Mouse (Mus musculus): Measurements from ENCODE around the gene Cd53. TPM values are rescaled to one million over a fixed set of nuclear protein-coding genes. Genes with fewer than 3 reads are reported as not detected.

Gene Cd53
- 1.6 and 3.7 TPM in 2 replicates for polyA plus RNA-seq (2014; fragmentation: Nextera tagmentation; extraction: Ambion mirVana)

DNA sequence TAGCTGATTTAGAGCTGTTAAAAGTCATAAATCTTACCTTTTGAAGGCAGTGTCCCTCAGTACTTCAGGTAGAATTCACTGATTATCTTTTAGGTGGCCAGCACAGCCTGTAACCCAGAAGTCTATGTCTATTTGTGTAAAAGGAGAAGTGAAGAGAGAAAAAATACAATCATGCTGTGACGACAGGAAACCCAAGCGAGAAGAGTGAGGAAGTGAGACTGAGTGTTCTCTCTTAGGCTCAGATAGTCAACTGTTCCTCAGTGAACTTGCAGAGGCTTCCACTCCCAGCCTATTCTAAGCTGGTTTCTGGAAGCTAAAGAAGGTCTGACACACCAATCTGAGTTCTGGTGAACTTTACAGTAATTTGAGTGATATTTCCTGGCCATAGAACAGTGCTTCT, at the start of gene Cd53:
Cd53 (minus strand) TSS at position 220 of the 400 bp plus-strand sequence.
- ATAC-seq (ENCODE audit: insufficient number of reproducible peaks, low FRiP score, low TSS enrichment, low read depth) = no peak
- no peak within 1 kb of the TSS for H3K9ac ChIP-seq (ENCODE audit: low read length)
- no peaks in the 10 kb centered on the region for H3K9me3 ChIP-seq (ENCODE audit: control insufficient read depth, low read length)
- H3K4me1 ChIP-seq (ENCODE audit: control insufficient read depth, insufficient read depth, low read length) = no peaks in the 10 kb centered on the region
- no peak for DNase-seq (ENCODE audit: low spot score)
- H3K4me2 ChIP-seq (ENCODE audit: low read depth, severe bottlenecking) = no peak within 1 kb of the TSS
- WGBS = 77% methylated on average over 2 of the region's 2 CpGs
- H3K36me3 ChIP-seq (ENCODE audit: control insufficient read depth, insufficient read depth, low read length) = no peaks in the 10 kb centered on the region
- H3K27ac ChIP-seq (replicated peaks; ENCODE audit: low read depth, low read length) = no peak within 1 kb of the TSS
- no peak within 1 kb of the TSS for H3K4me3 ChIP-seq (ENCODE audit: low read depth, low read length)
- H3K27me3 ChIP-seq (ENCODE audit: control insufficient read depth, insufficient read depth, low read length) = no peaks in the 10 kb centered on the region

DNA sequence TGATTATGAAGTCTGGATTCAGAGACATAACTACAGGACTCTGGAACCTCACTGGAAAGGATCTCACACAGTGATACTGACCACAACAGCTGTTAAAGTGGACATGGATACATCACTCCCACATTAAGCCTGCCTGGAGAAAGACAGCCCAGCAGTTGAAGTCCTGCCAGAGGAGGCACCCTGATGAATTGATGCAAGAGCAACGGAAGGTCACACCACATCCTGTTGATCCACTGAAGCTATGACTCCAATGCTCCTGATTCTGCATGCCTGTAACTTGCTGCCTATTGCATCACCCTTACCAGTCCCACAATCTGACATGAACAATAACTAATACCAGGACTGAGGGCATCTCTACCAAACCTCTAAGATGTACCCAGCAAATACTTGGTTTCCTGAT, 42.2 kb upstream of the Cd53 start:
- no peak overlapping the region for H3K4me3 ChIP-seq (ENCODE audit: low read depth, low read length)
- no peak for DNase-seq (ENCODE audit: low spot score)
- H3K9ac ChIP-seq (ENCODE audit: low read length) = no peak overlapping the region
- no peaks in the 10 kb centered on the region for H3K4me1 ChIP-seq (ENCODE audit: control insufficient read depth, insufficient read depth, low read length)
- no peak for ATAC-seq (ENCODE audit: insufficient number of reproducible peaks, low FRiP score, low TSS enrichment, low read depth)
- H3K27ac ChIP-seq (replicated peaks; ENCODE audit: low read depth, low read length) = no peak overlapping the region
- H3K27me3 ChIP-seq (ENCODE audit: control insufficient read depth, insufficient read depth, low read length) = no peaks in the 10 kb centered on the region
- H3K4me2 ChIP-seq (ENCODE audit: low read depth, severe bottlenecking) = no peak overlapping the region
- no peaks in the 10 kb centered on the region; the same call in 1 of the 2 replicates for H3K9me3 ChIP-seq (ENCODE audit: control insufficient read depth, low read length)
- 74% methylated on average over 1 of the region's 1 CpGs for WGBS
- no peaks in the 10 kb centered on the region for H3K36me3 ChIP-seq (ENCODE audit: control insufficient read depth, insufficient read depth, low read length)

DNA sequence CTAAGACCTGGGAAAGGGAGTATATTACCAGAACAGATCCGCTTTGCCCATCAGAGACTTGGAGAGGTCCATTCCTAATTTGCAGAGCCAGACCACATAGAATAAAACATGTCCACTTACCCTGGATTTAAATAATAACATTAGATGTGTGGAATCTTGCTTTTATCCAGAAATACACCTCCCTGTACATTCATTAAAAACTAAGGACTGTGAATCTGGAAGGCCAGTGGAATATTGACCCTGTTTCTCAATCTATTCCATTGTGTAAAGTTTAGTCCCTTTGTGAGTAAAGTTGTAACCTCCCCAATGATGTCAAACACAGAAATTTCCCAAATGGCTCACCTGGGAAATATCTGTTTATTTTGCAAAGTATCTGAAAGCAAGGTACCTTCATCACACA, 36.2 kb upstream of the Cd53 start, which contains the start of gene Olfr266:
Olfr266 (minus strand) TSS at position 101 of the 400 bp plus-strand sequence.
- Histone ChIP-seq H3K36me3 (ENCODE audit: control insufficient read depth, insufficient read depth, low read length) (no peaks in the 10 kb centered on the region), H3K4me1 (ENCODE audit: control insufficient read depth, insufficient read depth, low read length) (no peaks in the 10 kb centered on the region), H3K27me3 (ENCODE audit: control insufficient read depth, insufficient read depth, low read length) (no peaks in the 10 kb centered on the region), H3K27ac (replicated peaks; ENCODE audit: low read depth, low read length) (no peak within 1 kb of the TSS), H3K4me3 (ENCODE audit: low read depth, low read length) (no peak within 1 kb of the TSS), H3K9ac (ENCODE audit: low read length) (no peak within 1 kb of the TSS), H3K4me2 (ENCODE audit: low read depth, severe bottlenecking) (no peak within 1 kb of the TSS), H3K9me3 (ENCODE audit: control insufficient read depth, low read length) (no peaks in the 10 kb centered on the region)
- DNase-seq (ENCODE audit: low spot score) = no peak
- WGBS = 83% methylated on average over 1 of the region's 1 CpGs
- ATAC-seq (ENCODE audit: insufficient number of reproducible peaks, low FRiP score, low TSS enrichment, low read depth) = no peak

DNA sequence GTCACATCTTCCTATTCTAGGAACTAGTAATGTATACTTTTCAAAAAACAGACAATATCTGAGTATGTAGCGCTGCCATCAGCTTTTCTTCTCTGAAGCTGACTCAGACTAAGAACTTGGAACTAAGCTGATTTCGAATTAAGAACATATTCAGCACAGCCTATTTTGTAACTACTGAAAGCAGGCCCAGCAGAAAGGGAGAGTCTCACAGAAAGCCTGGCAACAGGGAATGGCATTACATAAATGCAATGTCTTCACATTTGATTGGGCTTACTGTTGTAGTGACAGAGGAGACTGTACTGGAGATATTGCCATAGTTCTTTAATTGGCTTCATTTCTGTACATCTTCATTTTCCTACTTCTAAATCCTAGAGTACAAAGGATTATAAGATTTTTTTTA, 27.7 kb upstream of the Cd53 start:
- Histone ChIP-seq H3K9ac (ENCODE audit: low read length) (no peak overlapping the region), H3K36me3 (ENCODE audit: control insufficient read depth, insufficient read depth, low read length) (no peaks in the 10 kb centered on the region), H3K4me1 (ENCODE audit: control insufficient read depth, insufficient read depth, low read length) (no peaks in the 10 kb centered on the region), H3K27ac (replicated peaks; ENCODE audit: low read depth, low read length) (no peak overlapping the region), H3K4me3 (ENCODE audit: low read depth, low read length) (no peak overlapping the region), H3K27me3 (ENCODE audit: control insufficient read depth, insufficient read depth, low read length) (no peaks in the 10 kb centered on the region), H3K4me2 (ENCODE audit: low read depth, severe bottlenecking) (no peak overlapping the region), H3K9me3 (ENCODE audit: control insufficient read depth, low read length) (no peaks in the 10 kb centered on the region)
- no peak for DNase-seq (ENCODE audit: low spot score)
- WGBS = 72% methylated on average over 2 of the region's 2 CpGs
- ATAC-seq (ENCODE audit: insufficient number of reproducible peaks, low FRiP score, low TSS enrichment, low read depth) = no peak

DNA sequence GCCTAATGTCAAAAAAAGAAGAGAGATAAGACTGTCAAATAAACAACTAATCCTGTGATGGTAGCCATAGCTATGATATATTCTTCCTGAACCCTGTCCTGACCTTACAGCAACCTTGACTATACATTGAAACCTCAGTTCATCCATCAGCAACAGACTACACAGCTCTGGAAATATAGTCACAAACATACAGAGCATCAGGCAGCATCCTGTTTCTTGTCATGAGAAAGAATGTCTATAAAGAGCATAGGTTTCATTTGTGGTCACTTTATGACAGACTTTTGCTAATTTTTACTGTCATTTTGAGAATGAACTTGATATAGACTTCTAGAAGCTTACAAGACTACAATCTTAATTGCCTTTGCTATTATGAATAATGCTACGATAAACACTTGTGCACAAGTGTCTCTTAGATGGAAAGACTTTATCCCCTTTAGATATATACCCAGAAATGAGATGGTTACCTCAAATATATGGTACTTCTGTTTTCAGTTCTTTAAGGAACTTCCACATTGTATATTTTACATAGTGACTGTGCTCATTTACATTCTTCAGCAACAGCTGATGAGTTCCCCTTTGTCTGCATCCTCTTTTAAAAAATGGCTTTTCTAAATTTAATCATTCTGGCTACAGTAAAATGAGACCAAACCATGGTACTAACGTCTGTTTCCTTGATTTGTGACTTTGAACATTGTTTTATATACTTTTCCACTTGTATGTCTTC, 19.2 kb upstream of the Cd53 start:
- Histone ChIP-seq H3K4me2 (ENCODE audit: low read depth, severe bottlenecking) (no peak overlapping the region), H3K9me3 (ENCODE audit: control insufficient read depth, low read length) (no peaks in the 10 kb centered on the region), H3K36me3 (ENCODE audit: control insufficient read depth, insufficient read depth, low read length) (no peaks in the 10 kb centered on the region), H3K27me3 (ENCODE audit: control insufficient read depth, insufficient read depth, low read length) (no peaks in the 10 kb centered on the region), H3K9ac (ENCODE audit: low read length) (no peak overlapping the region), H3K27ac (replicated peaks; ENCODE audit: low read depth, low read length) (no peak overlapping the region), H3K4me1 (ENCODE audit: control insufficient read depth, insufficient read depth, low read length) (no peaks in the 10 kb centered on the region), H3K4me3 (ENCODE audit: low read depth, low read length) (no peak overlapping the region)
- ATAC-seq (ENCODE audit: insufficient number of reproducible peaks, low FRiP score, low TSS enrichment, low read depth) (no peak), DNase-seq (ENCODE audit: low spot score) (no peak)
- WGBS = 67% methylated on average over 2 of the region's 2 CpGs

DNA sequence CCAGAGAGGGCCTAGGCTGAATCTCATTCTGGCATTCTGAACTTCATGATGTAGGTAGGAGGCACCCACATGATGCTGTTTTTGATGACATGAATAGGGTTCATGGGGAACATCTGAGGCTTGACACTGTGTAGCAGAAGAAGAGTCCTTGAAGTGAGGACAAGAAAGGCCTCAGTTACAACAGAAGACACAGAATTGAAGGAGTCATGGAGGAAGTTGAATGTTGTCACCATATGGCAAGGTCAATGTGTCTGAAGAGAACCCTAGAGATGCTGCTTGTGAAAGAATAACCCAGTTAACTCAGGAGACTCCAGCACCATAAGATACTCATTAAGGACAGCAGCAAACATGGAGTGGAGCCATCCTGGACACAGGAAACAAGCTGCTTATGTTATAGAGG, 8.1 kb upstream of the Cd53 start:
- Histone ChIP-seq H3K4me3 (ENCODE audit: low read depth, low read length) (no peak overlapping the region), H3K9me3 (ENCODE audit: control insufficient read depth, low read length) (no peaks in the 10 kb centered on the region), H3K27me3 (ENCODE audit: control insufficient read depth, insufficient read depth, low read length) (no peaks in the 10 kb centered on the region), H3K27ac (replicated peaks; ENCODE audit: low read depth, low read length) (no peak overlapping the region), H3K4me1 (ENCODE audit: control insufficient read depth, insufficient read depth, low read length) (no peaks in the 10 kb centered on the region), H3K9ac (ENCODE audit: low read length) (no peak overlapping the region), H3K4me2 (ENCODE audit: low read depth, severe bottlenecking) (no peak overlapping the region), H3K36me3 (ENCODE audit: control insufficient read depth, insufficient read depth, low read length) (no peaks in the 10 kb centered on the region)
- ATAC-seq (ENCODE audit: insufficient number of reproducible peaks, low FRiP score, low TSS enrichment, low read depth) = no peak
- DNase-seq (ENCODE audit: low spot score) = no peak

DNA sequence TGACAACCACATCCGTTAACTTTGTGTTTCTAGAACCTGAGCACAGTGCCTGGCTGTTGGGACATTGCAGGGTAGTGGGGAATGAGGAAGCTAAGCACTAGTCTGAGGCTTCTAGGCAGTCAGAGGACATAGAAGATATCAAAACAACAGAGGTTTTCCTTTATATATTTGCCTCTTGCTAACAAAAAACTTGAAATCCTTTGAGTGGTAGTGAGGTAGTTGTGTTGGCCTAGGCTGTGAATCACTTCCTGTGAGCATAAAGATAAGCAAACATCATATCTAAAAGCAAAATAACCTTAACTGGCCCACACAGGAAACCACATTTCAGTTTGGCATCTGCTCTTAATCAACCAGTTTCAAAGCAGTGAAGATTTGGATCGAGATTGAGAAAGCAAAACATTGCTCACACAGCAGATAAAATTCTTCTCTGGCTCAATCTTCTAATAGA, 1.5 kb downstream of the Cd53 start:
- ATAC-seq (ENCODE audit: insufficient number of reproducible peaks, low FRiP score, low TSS enrichment, low read depth) (no peak), DNase-seq (ENCODE audit: low spot score) (no peak)
- no peak overlapping the region for H3K27ac ChIP-seq (replicated peaks; ENCODE audit: low read depth, low read length)
- no peaks in the 10 kb centered on the region for H3K27me3 ChIP-seq (ENCODE audit: control insufficient read depth, insufficient read depth, low read length)
- no peak overlapping the region for H3K4me3 ChIP-seq (ENCODE audit: low read depth, low read length)
- H3K9ac ChIP-seq (ENCODE audit: low read length) = no peak overlapping the region
- H3K36me3 ChIP-seq (ENCODE audit: control insufficient read depth, insufficient read depth, low read length) = no peaks in the 10 kb centered on the region
- WGBS = 60% methylated on average over 2 of the region's 2 CpGs
- H3K4me1 ChIP-seq (ENCODE audit: control insufficient read depth, insufficient read depth, low read length) = no peaks in the 10 kb centered on the region
- H3K4me2 ChIP-seq (ENCODE audit: low read depth, severe bottlenecking) = no peak overlapping the region
- no peaks in the 10 kb centered on the region for H3K9me3 ChIP-seq (ENCODE audit: control insufficient read depth, low read length)

DNA sequence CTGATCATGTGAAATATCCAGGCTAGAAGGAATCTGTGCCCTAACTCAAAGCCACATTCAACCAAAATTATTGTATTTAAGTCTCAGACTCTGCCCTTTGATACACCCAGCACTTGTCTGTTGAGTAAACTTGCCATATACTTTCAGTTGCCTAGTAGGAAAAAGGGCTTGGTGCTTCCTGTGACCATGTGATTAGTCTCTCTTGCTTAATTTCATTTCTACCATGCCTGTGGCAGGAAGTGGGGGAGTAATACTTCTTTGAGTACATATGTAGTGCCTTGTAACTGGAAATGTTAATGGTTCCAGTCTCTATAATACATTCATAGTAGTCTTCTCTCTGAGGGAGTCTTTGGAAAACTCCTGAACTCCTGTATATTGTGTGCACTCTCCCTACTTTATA, 2.0 kb downstream of the Cd53 start:
- no peak overlapping the region for H3K27ac ChIP-seq (replicated peaks; ENCODE audit: low read depth, low read length)
- H3K9ac ChIP-seq (ENCODE audit: low read length) = no peak overlapping the region
- no peaks in the 10 kb centered on the region for H3K4me1 ChIP-seq (ENCODE audit: control insufficient read depth, insufficient read depth, low read length)
- no peak overlapping the region for H3K4me3 ChIP-seq (ENCODE audit: low read depth, low read length)
- ATAC-seq (ENCODE audit: insufficient number of reproducible peaks, low FRiP score, low TSS enrichment, low read depth) (no peak), DNase-seq (ENCODE audit: low spot score) (no peak)
- no peaks in the 10 kb centered on the region for H3K9me3 ChIP-seq (ENCODE audit: control insufficient read depth, low read length)
- no peaks in the 10 kb centered on the region for H3K36me3 ChIP-seq (ENCODE audit: control insufficient read depth, insufficient read depth, low read length)
- no peak overlapping the region for H3K4me2 ChIP-seq (ENCODE audit: low read depth, severe bottlenecking)
- H3K27me3 ChIP-seq (ENCODE audit: control insufficient read depth, insufficient read depth, low read length) = no peaks in the 10 kb centered on the region

DNA sequence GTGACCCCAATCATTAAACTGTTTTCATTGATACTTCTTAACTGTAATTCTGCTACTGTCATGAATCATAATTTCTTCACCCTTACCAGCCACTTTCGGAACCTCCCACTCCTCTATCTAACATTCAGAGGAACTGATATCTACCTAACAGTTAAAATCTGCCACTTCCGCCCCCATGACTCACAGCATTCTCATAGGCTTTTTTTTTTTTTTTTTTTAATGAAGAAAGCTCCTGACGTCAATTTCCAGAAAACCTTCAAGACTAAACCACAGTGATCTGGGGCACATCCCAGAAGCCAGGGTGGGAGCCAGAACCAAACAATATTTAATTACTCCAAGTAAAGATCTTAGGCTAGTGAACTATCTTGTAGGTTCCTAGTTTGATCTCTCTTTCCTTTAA, 4.8 kb downstream of the Cd53 start:
- no peak for DNase-seq (ENCODE audit: low spot score)
- Histone ChIP-seq H3K27me3 (ENCODE audit: control insufficient read depth, insufficient read depth, low read length) (no peaks in the 10 kb centered on the region), H3K4me1 (ENCODE audit: control insufficient read depth, insufficient read depth, low read length) (no peaks in the 10 kb centered on the region), H3K36me3 (ENCODE audit: control insufficient read depth, insufficient read depth, low read length) (no peaks in the 10 kb centered on the region), H3K4me2 (ENCODE audit: low read depth, severe bottlenecking) (no peak overlapping the region), H3K27ac (replicated peaks; ENCODE audit: low read depth, low read length) (no peak overlapping the region), H3K9me3 (ENCODE audit: control insufficient read depth, low read length) (no peaks in the 10 kb centered on the region), H3K9ac (ENCODE audit: low read length) (no peak overlapping the region), H3K4me3 (ENCODE audit: low read depth, low read length) (no peak overlapping the region)
- no peak for ATAC-seq (ENCODE audit: insufficient number of reproducible peaks, low FRiP score, low TSS enrichment, low read depth)
- 78% methylated on average over 3 of the region's 3 CpGs for WGBS
